Mouse (Mus musculus) kidney, embryonic 16.5 days (tissue): ENCODE results near the gene Riox2. TPM values are rescaled to one million over a fixed set of nuclear protein-coding genes. Genes with fewer than 3 reads are reported as not detected.

Source experiments
- ATAC-seq: fragments of 200-750 bp; cut with Nextera tagmentation; 2 replicates; pipeline ENCODE4 v1.8.0; 2017; ENCODE audit warnings: moderate TSS enrichment; ENCODE audit not compliant: low FRiP score, low TSS enrichment
- H3K27ac ChIP-seq: fragments of 300-500 bp; sonication (generic); 2 replicates; pipeline ENCODE4 v1.5.1; 2014; ENCODE audit warnings: low read length
- H3K27me3 ChIP-seq: fragments of 300-500 bp; sonication (generic); 2 replicates; pipeline ENCODE4 v1.6.1; 2014; ENCODE audit warnings: low read length, control low read depth, mixed read lengths; ENCODE audit not compliant: insufficient read depth
- H3K36me3 ChIP-seq: fragments of 300-500 bp; sonication (generic); 2 replicates; pipeline ENCODE4 v1.6.1; 2014; ENCODE audit warnings: low read length, control low read depth, mixed read lengths; ENCODE audit not compliant: insufficient read depth
- H3K4me1 ChIP-seq: fragments of 300-500 bp; sonication (generic); 2 replicates; pipeline ENCODE4 v1.6.1; 2014; ENCODE audit warnings: low read length, control low read depth, mixed read lengths; ENCODE audit not compliant: insufficient read depth
- H3K4me2 ChIP-seq: fragments of 300-500 bp; sonication (generic); replicated peaks from 2 replicates; pipeline ENCODE4 v1.6.1; 2014; ENCODE audit warnings: low read depth, low read length
- H3K4me3 ChIP-seq: fragments of 300-500 bp; sonication (generic); 2 replicates; pipeline ENCODE4 v1.5.1; 2014; ENCODE audit warnings: mild to moderate bottlenecking, low read length
- H3K9ac ChIP-seq: fragments of 300-500 bp; sonication (generic); replicated peaks from 2 replicates; pipeline ENCODE4 v1.6.1; 2014; ENCODE audit warnings: low read length
- H3K9me3 ChIP-seq: fragments of 300-500 bp; sonication (generic); 2 replicates; pipeline ENCODE4 v1.6.1; 2016; ENCODE audit warnings: low read length, control low read depth
- WGBS: fragments of 180-500 bp; shearing (Covaris S2); extraction: QIAGEN DNeasy Blood & Tissue Kit; methylation state at CpG from one replicate; pipeline ENCODE4 v1.1.7; 2014; 5-methylcytosine and 5-hydroxymethylcytosine counted together
- polyA plus RNA-seq: library from polyadenylated mRNA; unstranded; fragments of >200 nt; fragmentation: Nextera tagmentation; extraction: Ambion mirVana; gene quantifications from 2 replicates; pipeline ENCODE4 v1.2.1, GENCODE M21; 2015

Riox2 gene
- polyA plus RNA-seq, 1 experiment from 2014 or later = 39.8 TPM

- no peak overlapping the region for H3K4me2 ChIP-seq
- no peaks in the 10 kb centered on the region for H3K9me3 ChIP-seq
- no peak overlapping the region for H3K27ac ChIP-seq
- no peaks in the 10 kb centered on the region for H3K4me1 ChIP-seq
- H3K4me3 ChIP-seq = no peak overlapping the region
- WGBS = 97% methylated on average over 5 of the region's 5 CpGs
- H3K9ac ChIP-seq = no peak overlapping the region
- ATAC-seq = no peak
- no peaks in the 10 kb centered on the region for H3K27me3 ChIP-seq
- H3K36me3 ChIP-seq = peaks cover 2% of the 10 kb centered on the region; the same call in 1 of the 2 replicates
Observed at GRCm38 (mm10) chr16:59515169-59515568, 43.6 kb downstream of the Riox2 start.

DNA sequence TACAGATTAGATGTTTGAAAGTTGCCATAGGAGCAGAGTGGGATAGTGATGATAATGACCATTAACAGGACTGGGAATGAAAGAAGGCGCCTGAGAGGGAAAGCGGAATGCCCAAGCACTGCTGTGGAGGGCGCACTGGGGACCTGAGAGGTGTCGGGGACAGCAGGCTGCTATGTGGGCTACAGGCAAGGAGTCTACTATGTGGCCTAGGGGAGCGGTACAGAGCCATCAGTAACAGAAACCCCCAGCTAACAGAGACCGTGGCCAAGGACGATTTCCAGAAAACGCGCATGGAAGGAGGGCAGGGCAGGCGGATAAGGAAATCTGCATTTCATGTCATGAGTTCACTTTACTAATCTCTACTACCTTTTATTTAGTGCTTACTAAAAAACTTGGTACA, 45.4 kb downstream of the Riox2 start:
- no peak overlapping the region for H3K4me2 ChIP-seq
- 95% methylated on average over 10 of the region's 10 CpGs for WGBS
- ATAC-seq = no peak
- H3K4me1 ChIP-seq = no peaks in the 10 kb centered on the region
- no peak overlapping the region for H3K9ac ChIP-seq
- no peaks in the 10 kb centered on the region; the same call in 1 of the 2 replicates for H3K36me3 ChIP-seq
- H3K4me3 ChIP-seq = no peak overlapping the region
- no peak overlapping the region for H3K27ac ChIP-seq
- no peaks in the 10 kb centered on the region for H3K9me3 ChIP-seq
- no peaks in the 10 kb centered on the region for H3K27me3 ChIP-seq

DNA sequence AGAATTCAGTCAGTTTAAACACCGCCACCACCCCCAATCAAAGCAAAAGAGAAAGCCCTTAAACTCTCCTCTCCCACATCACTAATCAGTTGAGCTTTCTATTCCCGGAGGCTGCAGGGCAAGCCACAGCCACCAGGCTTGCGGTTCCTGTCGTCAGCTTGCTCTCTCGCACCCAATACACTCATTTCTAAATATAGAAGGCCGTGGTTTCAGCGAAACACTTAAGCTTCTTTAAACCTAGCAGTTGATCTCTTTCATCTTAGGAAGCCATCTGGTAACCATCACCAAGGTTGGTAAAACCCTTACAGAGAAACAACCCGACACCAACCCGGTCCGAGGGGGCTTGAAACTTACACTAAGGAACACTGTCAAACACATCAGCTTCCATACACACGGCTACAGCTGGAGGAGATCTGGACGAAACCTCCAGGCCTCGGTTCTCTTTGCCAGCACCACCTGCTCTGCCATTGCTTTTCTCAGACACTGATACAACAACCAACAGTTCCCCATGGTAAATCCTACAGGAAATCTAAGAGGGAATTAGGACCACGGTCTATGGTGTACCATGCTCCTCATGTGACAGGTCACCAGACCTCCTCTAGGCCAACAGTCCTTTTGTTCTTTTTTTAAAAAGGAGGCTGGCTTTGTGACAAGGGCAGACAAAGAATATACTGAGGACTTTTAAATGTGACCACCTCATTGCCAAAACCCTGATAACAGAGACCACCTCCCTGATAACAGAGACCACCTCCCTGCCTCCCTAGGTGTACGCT, 46.1 kb downstream of the Riox2 start:
- Histone ChIP-seq H3K9me3 (no peaks in the 10 kb centered on the region), H3K27me3 (no peaks in the 10 kb centered on the region), H3K4me2 (no peak overlapping the region), H3K9ac (no peak overlapping the region), H3K4me1 (no peaks in the 10 kb centered on the region), H3K27ac (no peak overlapping the region), H3K36me3 (no peaks in the 10 kb centered on the region; the same call in 1 of the 2 replicates), H3K4me3 (no peak overlapping the region)
- WGBS = 71% methylated on average over 15 of the region's 15 CpGs
- no peak for ATAC-seq

DNA sequence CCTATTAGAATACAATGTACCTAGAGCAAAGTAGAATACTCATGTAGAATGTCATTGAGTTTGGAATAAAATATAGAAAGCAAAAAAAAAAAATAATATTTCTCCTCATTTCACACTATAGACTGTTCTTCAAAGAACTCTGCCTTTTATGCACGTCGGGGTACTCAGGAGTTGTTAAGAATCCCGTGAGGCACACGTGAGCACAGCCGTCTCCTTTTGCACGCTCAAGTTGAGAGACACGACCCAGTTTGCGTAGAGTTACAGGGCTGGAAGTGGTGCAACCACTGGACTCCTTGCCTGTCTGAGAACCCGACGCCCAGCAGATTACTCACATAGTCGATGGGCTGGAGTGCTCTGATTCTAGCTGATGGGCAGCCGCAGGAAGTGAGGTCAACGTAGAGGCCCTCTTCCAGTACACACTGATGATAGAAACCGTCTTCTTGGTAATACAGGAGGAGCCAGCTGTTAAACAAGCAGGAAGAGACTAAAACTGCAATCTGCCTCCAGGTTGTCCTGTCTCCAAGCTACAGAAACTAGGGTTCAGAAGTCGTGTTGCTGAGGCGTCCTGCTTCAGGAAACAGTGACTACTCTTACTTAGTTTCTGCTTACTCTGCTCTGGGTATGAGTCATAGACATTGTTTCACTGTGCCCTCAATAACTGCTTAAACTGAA, 50.3 kb downstream of the Riox2 start:
- no peaks in the 10 kb centered on the region for H3K27me3 ChIP-seq
- H3K4me1 ChIP-seq = no peaks in the 10 kb centered on the region
- no peak overlapping the region for H3K9ac ChIP-seq
- 80% methylated on average over 16 of the region's 16 CpGs for WGBS
- no peaks in the 10 kb centered on the region for H3K9me3 ChIP-seq
- 0 out of 2 replicates have a peak, but pooled peaks have one; percentile 31 for ATAC-seq
- H3K4me2 ChIP-seq = no peak overlapping the region
- no peak overlapping the region for H3K27ac ChIP-seq
- no peaks in the 10 kb centered on the region for H3K36me3 ChIP-seq
- no peak overlapping the region for H3K4me3 ChIP-seq

- no peak overlapping the region for H3K9ac ChIP-seq
- no peak overlapping the region for H3K4me2 ChIP-seq
- no peak overlapping the region for H3K27ac ChIP-seq
- no peaks in the 10 kb centered on the region for H3K4me1 ChIP-seq
- H3K9me3 ChIP-seq = peaks cover 10% of the 10 kb centered on the region; the same call in 1 of the 2 replicates
- no peaks in the 10 kb centered on the region for H3K27me3 ChIP-seq
- no peak for ATAC-seq
- H3K4me3 ChIP-seq = no peak overlapping the region
- WGBS = 76% methylated on average over 6 of the region's 6 CpGs
- peaks cover 12% of the 10 kb centered on the region for H3K36me3 ChIP-seq
Observed at GRCm38 (mm10) chr16:59526939-59527338, 55.4 kb downstream of the Riox2 start.

GRCm38 (mm10) chr16:59529570-59529969, 58.0 kb downstream of the Riox2 start:
- no peaks in the 10 kb centered on the region for H3K4me1 ChIP-seq

GRCm38 (mm10) chr16:59531243-59531642, 59.7 kb downstream of the Riox2 start:
- Histone ChIP-seq H3K4me2 (no peak overlapping the region), H3K9ac (no peak overlapping the region), H3K4me1 (no peaks in the 10 kb centered on the region), H3K27me3 (no peaks in the 10 kb centered on the region), H3K27ac (no peak overlapping the region), H3K36me3 (peaks cover 20% of the 10 kb centered on the region), H3K9me3 (peaks cover 10% of the 10 kb centered on the region; the same call in 1 of the 2 replicates), H3K4me3 (no peak overlapping the region)
- ATAC-seq = no peak
- WGBS = 74% methylated on average over 5 of the region's 5 CpGs

More at GRCm38 (mm10) chr16:59529570-59529969, 58.0 kb downstream of the Riox2 start:
- Histone ChIP-seq H3K27me3 (no peaks in the 10 kb centered on the region), H3K27ac (no peak overlapping the region), H3K9ac (no peak overlapping the region), H3K9me3 (peaks cover 10% of the 10 kb centered on the region; the same call in 1 of the 2 replicates), H3K4me2 (no peak overlapping the region), H3K4me3 (no peak overlapping the region), H3K36me3 (peaks cover 16% of the 10 kb centered on the region)
- 80% methylated on average over 13 of the region's 13 CpGs for WGBS
- no peak for ATAC-seq

DNA sequence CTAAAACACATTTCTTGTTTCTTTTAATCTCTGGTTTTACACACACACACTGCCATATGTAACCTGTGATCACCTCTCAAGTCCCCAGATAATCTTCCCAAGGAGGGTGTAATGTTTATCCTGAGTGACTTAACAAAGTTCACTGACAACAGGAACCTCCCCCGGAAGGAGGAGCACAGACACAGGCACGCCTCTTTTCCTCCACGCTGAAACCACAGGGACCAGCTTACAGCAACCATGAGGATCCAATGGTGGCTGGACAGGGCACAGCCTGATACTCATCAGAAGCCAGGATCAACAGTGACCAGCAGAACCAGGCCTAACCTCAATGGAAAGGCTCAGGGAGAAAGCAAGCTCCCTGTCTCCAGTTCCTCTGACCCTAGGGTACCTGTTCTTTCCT, 61.0 kb downstream of the Riox2 start:
- 33% methylated on average over 3 of the region's 3 CpGs for WGBS
- H3K27me3 ChIP-seq = no peaks in the 10 kb centered on the region
- H3K36me3 ChIP-seq = peaks cover 20% of the 10 kb centered on the region
- H3K9ac ChIP-seq = no peak overlapping the region
- 0 out of 2 replicates have a peak, but pooled peaks have one; percentile 20 for ATAC-seq
- no peak overlapping the region for H3K27ac ChIP-seq
- peaks cover 10% of the 10 kb centered on the region; the same call in 1 of the 2 replicates for H3K9me3 ChIP-seq
- H3K4me3 ChIP-seq = no peak overlapping the region
- H3K4me2 ChIP-seq = no peak overlapping the region
- H3K4me1 ChIP-seq = no peaks in the 10 kb centered on the region

DNA sequence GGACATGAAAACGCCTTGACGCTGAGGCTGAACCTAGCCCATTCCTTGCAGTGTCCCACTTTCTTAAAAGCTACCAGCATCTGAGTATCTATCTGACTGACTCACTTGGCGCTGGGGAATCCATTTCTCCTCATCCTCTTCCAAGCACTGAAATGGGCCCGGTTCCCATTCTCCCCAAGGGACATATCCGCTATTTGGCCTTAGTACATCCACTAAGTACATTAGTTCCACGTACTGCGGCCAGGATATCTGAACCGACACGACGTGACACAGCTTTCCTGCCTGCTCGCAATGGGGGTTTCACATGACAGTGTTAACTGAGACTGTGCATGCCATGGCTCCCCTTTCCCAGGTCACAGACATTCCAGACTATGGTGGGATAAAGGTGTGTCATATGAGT, 62.8 kb downstream of the Riox2 start:
- Histone ChIP-seq H3K27me3 (no peaks in the 10 kb centered on the region), H3K4me2 (no peak overlapping the region), H3K4me3 (no peak overlapping the region), H3K36me3 (peaks cover 18% of the 10 kb centered on the region), H3K4me1 (no peaks in the 10 kb centered on the region), H3K9me3 (peaks cover 9% of the 10 kb centered on the region; the same call in 1 of the 2 replicates), H3K9ac (no peak overlapping the region), H3K27ac (no peak overlapping the region)
- 82% methylated on average over 11 of the region's 11 CpGs for WGBS
- no peak for ATAC-seq

GRCm38 (mm10) chr16:59535673-59536072, 64.1 kb downstream of the Riox2 start:
- H3K27ac ChIP-seq = no peak overlapping the region
- no peaks in the 10 kb centered on the region for H3K9me3 ChIP-seq
- no peak overlapping the region for H3K4me2 ChIP-seq
- 69% methylated on average over 5 of the region's 5 CpGs for whole genome bisulfite sequencing
- peaks cover 8% of the 10 kb centered on the region; the same call in 1 of the 2 replicates for H3K36me3 ChIP-seq
- no peaks in the 10 kb centered on the region for H3K27me3 ChIP-seq
- no peaks in the 10 kb centered on the region for H3K4me1 ChIP-seq
- no peak overlapping the region for H3K9ac ChIP-seq
- ATAC-seq = no peak
- H3K4me3 ChIP-seq = no peak overlapping the region
